Comparison of ENCODE assay signal across 11 mouse cellular contexts in the genomic region with DNA sequence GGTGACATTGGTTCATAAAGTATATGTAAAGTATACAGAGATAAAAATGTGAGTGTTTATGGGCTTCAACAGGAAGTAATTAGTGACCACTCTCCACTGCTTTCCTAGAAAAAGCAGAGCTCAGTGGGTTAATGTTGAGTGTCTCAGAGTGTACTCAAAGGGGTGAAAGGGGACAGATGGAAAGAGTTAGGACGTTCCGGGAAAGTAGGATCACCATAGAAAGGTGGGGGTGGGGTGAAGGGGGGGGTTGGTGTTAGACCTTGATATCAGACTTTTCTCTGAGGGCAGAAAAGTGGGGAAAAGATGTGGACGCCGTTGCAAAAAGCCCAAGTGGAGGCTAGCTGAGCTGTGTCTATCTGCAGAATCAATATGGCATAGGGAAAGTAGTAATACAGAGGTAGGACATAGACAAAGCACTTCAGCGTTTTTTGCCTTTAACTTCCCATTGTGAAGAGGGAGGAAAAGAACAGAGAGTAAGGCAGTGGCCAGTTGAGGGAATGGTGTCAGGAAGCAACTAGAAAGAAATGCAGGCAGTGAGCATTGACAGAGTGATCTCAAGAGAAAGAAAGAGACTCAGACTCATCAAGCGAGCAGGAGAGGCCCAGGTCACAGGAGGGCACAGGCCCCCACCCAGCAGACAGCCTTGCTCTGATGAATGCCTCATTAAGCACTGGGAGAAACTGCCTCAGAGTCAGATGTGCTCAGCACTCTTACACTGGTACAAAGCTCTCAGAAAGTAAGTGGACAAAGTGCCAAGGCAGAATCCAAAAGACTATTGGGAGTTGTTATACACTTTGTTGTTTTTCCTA. TPM values are rescaled to one million over a fixed set of nuclear protein-coding genes. Genes with fewer than 3 reads are reported as not detected.
DNase-seq lines count a peak whose midpoint lies in the region; ATAC-seq and TF ChIP-seq lines count a peak whose summit lies in the region.
"Had no signal": no experiment of that assay in that cellular context is flagged by ENCODE, and none has a peak within 500 bp of the region (broad histone marks: within the 10 kb centered on the region; RNA-seq: fewer than 3 reads in every experiment).

No protein-coding gene starts in this region.

- H3K4me1 ChIP-seq in forebrain, embryonic 12.5 days: peaks cover 4% of the 10 kb centered on the region; the same call in 1 of the 2 replicates
- no peaks in the 10 kb centered on the region for H3K4me1 ChIP-seq in forebrain, postnatal 0 days (ENCODE audit: insufficient read depth)
- no peaks in the 10 kb centered on the region for H3K4me1 ChIP-seq in lung, embryonic 14.5 days (ENCODE audit: insufficient read depth)
- no peaks in the 10 kb centered on the region for H3K4me1 ChIP-seq in lung, adult 2 months (ENCODE audit: control insufficient read depth, insufficient read depth, low read length)
- H3K4me1 ChIP-seq in embryonic fibroblast, embryonic 13.5 days (ENCODE audit: control insufficient read depth, insufficient read depth, low read length): peaks cover 7% of the 10 kb centered on the region
- H3K4me1 ChIP-seq: liver, embryonic 15.5 days had no signal

- no peak overlapping the region for H3K4me3 ChIP-seq in forebrain, embryonic 12.5 days (replicated peaks)
- no peak overlapping the region for H3K4me3 ChIP-seq in forebrain, postnatal 0 days (ENCODE audit: low read depth, low read length)
- no peak overlapping the region for H3K4me3 ChIP-seq in lung, embryonic 14.5 days (ENCODE audit: low read depth, low read length)
- no peak overlapping the region for H3K4me3 ChIP-seq in lung, adult 2 months (replicated peaks; ENCODE audit: extremely low read depth, low read depth, low read length)
- H3K4me3 ChIP-seq in embryonic fibroblast, embryonic 13.5 days (ENCODE audit: insufficient read depth, low read length): no peak overlapping the region
- H3K4me3 ChIP-seq: liver, embryonic 15.5 days had no signal

- 41% methylated on average over 6 of the region's 6 CpGs for WGBS in forebrain, embryonic 12.5 days
- WGBS in forebrain, postnatal 0 days: 58% methylated on average over 6 of the region's 6 CpGs
- WGBS in lung, embryonic 14.5 days: 21% methylated on average over 6 of the region's 6 CpGs
- 37% methylated on average over 6 of the region's 6 CpGs for WGBS in lung, adult 2 months

- H3K27ac ChIP-seq in forebrain, embryonic 12.5 days: no peak overlapping the region
- no peak overlapping the region for H3K27ac ChIP-seq in forebrain, postnatal 0 days (ENCODE audit: low read depth, low read length)
- no peak overlapping the region for H3K27ac ChIP-seq in lung, embryonic 14.5 days (ENCODE audit: low read depth)
- peak overlapping the region; percentile 86 for H3K27ac ChIP-seq in embryonic fibroblast, embryonic 13.5 days (ENCODE audit: insufficient read depth, low read length)
- H3K27ac ChIP-seq: liver, embryonic 15.5 days had no signal

- no peaks in the 10 kb centered on the region for H3K27me3 ChIP-seq in forebrain, embryonic 12.5 days
- no peaks in the 10 kb centered on the region for H3K27me3 ChIP-seq in forebrain, postnatal 0 days (ENCODE audit: insufficient read depth, low read length)
- no peaks in the 10 kb centered on the region for H3K27me3 ChIP-seq in lung, embryonic 14.5 days (ENCODE audit: insufficient read depth, low read length)
- H3K27me3 ChIP-seq: liver, embryonic 15.5 days had no signal

- H3K9me3 ChIP-seq in forebrain, embryonic 12.5 days: no peaks in the 10 kb centered on the region
- H3K9me3 ChIP-seq in forebrain, postnatal 0 days (ENCODE audit: low read length): no peaks in the 10 kb centered on the region
- no peaks in the 10 kb centered on the region for H3K9me3 ChIP-seq in lung, embryonic 14.5 days (ENCODE audit: low read depth, low read length)
- H3K9me3 ChIP-seq: liver, embryonic 15.5 days had no signal

- TF ChIP-seq POLR2A in lung, adult 2 months (IDR thresholded peaks at IDR 0.05; ENCODE audit: borderline replicate concordance, extremely low read depth, low read depth, low read length): no peak
- no peak for TF ChIP-seq POLR2A in embryonic fibroblast, embryonic 13.5 days (IDR thresholded peaks at IDR 0.05; ENCODE audit: low read depth, low read length)

- H3K4me2 ChIP-seq in forebrain, embryonic 12.5 days: no peak overlapping the region
- H3K4me2 ChIP-seq in forebrain, postnatal 0 days (ENCODE audit: low read depth): no peak overlapping the region
- H3K4me2 ChIP-seq in lung, embryonic 14.5 days: no peak overlapping the region
- H3K4me2 ChIP-seq: liver, embryonic 15.5 days had no signal

- 0 out of 2 replicates have a peak, but pooled peaks have one; percentile 63 for ATAC-seq in forebrain, embryonic 12.5 days (ENCODE audit: low FRiP score)
- ATAC-seq in forebrain, postnatal 0 days: no peak
- peak; percentile 62 for ATAC-seq in lung, embryonic 14.5 days (ENCODE audit: insufficient read depth)

- no peaks in the 10 kb centered on the region for H3K36me3 ChIP-seq in forebrain, embryonic 12.5 days (replicated peaks)
- H3K36me3 ChIP-seq in forebrain, postnatal 0 days (ENCODE audit: insufficient read depth): no peaks in the 10 kb centered on the region
- H3K36me3 ChIP-seq in lung, embryonic 14.5 days (ENCODE audit: insufficient read depth): no peaks in the 10 kb centered on the region
- H3K36me3 ChIP-seq: liver, embryonic 15.5 days had no signal

- DNase-seq in forebrain, postnatal 0 days: no peak
- DNase-seq in lung, embryonic 14.5 days: no peak
- DNase-seq in lung, adult 2 months: no peak
- DNase-seq in retina, embryonic 14.5 days (ENCODE audit: low spot score): peak; percentile 57
- DNase-seq in urinary bladder, adult 2 months (ENCODE audit: low spot score): no peak
- DNase-seq in layer of hippocampus, adult 9-10 months (ENCODE audit: low spot score): no peak
- DNase-seq: adrenal gland, postnatal 14 days; gastrocnemius, postnatal 10 days had no signal

- H3K9ac ChIP-seq in forebrain, embryonic 12.5 days: no peak overlapping the region
- H3K9ac ChIP-seq in forebrain, postnatal 0 days: no peak overlapping the region
- H3K9ac ChIP-seq in lung, embryonic 14.5 days: no peak overlapping the region
- H3K9ac ChIP-seq: liver, embryonic 15.5 days had no signal

- no peak for TF ChIP-seq CTCF in forebrain, postnatal 0 days (IDR thresholded peaks at IDR 0.05; ENCODE audit: low read depth)
- no peak for TF ChIP-seq CTCF in lung, embryonic 14.5 days (IDR thresholded peaks at IDR 0.05; ENCODE audit: low read depth)
- no peak for TF ChIP-seq CTCF in lung, adult 2 months (IDR thresholded peaks at IDR 0.05; ENCODE audit: insufficient read depth, low read length)
- TF ChIP-seq CTCF in embryonic fibroblast, embryonic 13.5 days (IDR thresholded peaks at IDR 0.05; ENCODE audit: borderline replicate concordance, insufficient read depth, low read length): no peak

RNA-seq across cellular contexts. Expression of a gene that starts 18.5 kb away (rescaled TPM):
- polyA plus RNA-seq in forebrain, embryonic 12.5 days (2016; fragmentation: Nextera tagmentation; extraction: Ambion mirVana): 0.83 and 1.1 TPM in 2 replicates
- 0.15 and 0.48 TPM in 2 replicates for total RNA-seq in forebrain, postnatal 0 days (2014; rRNA removed)
- polyA plus RNA-seq in forebrain, postnatal 0 days (2015; fragmentation: Nextera tagmentation; extraction: Ambion mirVana): 0.23 and 0.31 TPM in 2 replicates
- 5.7 and 6.3 TPM in 2 replicates for polyA plus RNA-seq in lung, embryonic 14.5 days (2014; fragmentation: Nextera tagmentation; extraction: Ambion mirVana)
- polyA plus RNA-seq in lung, adult 2 months (2012; rRNA removed): 8.8 and 17.2 TPM in 2 replicates
- 70.8 and 94.4 TPM in 2 replicates for polyA plus RNA-seq in embryonic fibroblast, embryonic 13.5 days (2011; ENCODE audit: insufficient read length, low read depth, missing spikeins)
- polyA plus RNA-seq in urinary bladder, adult 2 months (2012; rRNA removed): 26.8 and 30.9 TPM in 2 replicates
